Comparison of ENCODE assay signal across 11 mouse cellular contexts in the genomic region with DNA sequence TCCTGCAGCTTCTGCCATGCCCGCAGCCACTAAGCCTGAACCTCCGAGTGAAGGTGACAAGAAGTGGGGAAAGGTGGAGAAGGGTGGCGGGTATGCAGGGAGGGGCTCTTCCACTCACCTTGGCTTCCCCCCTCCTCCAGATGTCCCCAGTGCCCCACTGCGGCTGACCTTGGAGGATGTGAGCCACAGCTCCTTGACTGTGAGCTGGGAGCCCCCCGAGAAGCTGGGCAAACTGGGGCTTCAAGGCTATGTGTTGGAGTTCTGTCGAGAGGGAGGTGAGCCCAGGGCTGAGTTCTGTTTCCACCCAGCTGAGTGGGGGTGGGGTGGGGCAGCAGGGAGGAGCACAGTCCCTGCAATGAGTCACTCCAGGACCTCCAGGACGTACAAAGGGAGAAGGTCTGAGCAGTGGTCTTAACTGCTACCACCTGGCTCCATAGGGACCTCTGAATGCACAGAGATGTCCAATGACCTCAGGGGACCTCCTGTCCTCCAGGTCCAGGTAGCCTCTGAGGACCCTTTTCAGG. TPM values are rescaled to one million over a fixed set of nuclear protein-coding genes. Genes with fewer than 3 reads are reported as not detected.
DNase-seq lines count a peak whose midpoint lies in the region; ATAC-seq and TF ChIP-seq lines count a peak whose summit lies in the region.
"Had no signal": no experiment of that assay in that cellular context is flagged by ENCODE, and none has a peak within 500 bp of the region (broad histone marks: within the 10 kb centered on the region; RNA-seq: fewer than 3 reads in every experiment).

No protein-coding gene starts in this region.

- no peaks in the 10 kb centered on the region for H3K36me3 ChIP-seq in heart, postnatal 0 days (replicated peaks; ENCODE audit: control insufficient read depth, insufficient read depth, low read length)
- no peaks in the 10 kb centered on the region for H3K36me3 ChIP-seq in embryonic facial prominence, embryonic 13.5 days
- H3K36me3 ChIP-seq in myocyte (ENCODE audit: control insufficient read depth, insufficient read depth), result no peaks in the 10 kb centered on the region

- H3K79me2 ChIP-seq in myocyte (ENCODE audit: control insufficient read depth, insufficient read depth), result no peaks in the 10 kb centered on the region

- no peaks in the 10 kb centered on the region for H3K9me3 ChIP-seq in heart, postnatal 0 days (replicated peaks; ENCODE audit: control insufficient read depth, low read length)
- H3K9me3 ChIP-seq in embryonic facial prominence, embryonic 13.5 days, result no peaks in the 10 kb centered on the region

- no peak overlapping the region for H3K27ac ChIP-seq in heart, postnatal 0 days (ENCODE audit: low read depth)
- H3K27ac ChIP-seq in embryonic facial prominence, embryonic 13.5 days, result no peak overlapping the region

- intact Hi-C loops in heart, postnatal 14 days (cut with DNase I), result no loop called here

- no peak for TF ChIP-seq CTCF in heart, postnatal 0 days (IDR thresholded peaks at IDR 0.05; ENCODE audit: low read depth)

- 57% methylated on average over 7 of the region's 7 CpGs for WGBS in heart, postnatal 0 days
- WGBS in embryonic facial prominence, embryonic 13.5 days, result 34% methylated on average over 7 of the region's 7 CpGs

- DNase-seq in cerebellum, adult 9-11 months, result peak; percentile 54
- DNase-seq in cerebellum, adult 11 months, result no peak
- DNase-seq in heart, postnatal 0 days (ENCODE audit: low spot score), result no peak
- DNase-seq in heart, postnatal 14 days, result no peak
- no peak for DNase-seq in thymus, postnatal 25 days
- DNase-seq: lung, adult 2 months had no signal

- peak overlapping the region; percentile 3 for H3ac ChIP-seq in myocyte (ENCODE audit: control insufficient read depth, insufficient read length)

- TF ChIP-seq POLR2A in myocyte (IDR thresholded peaks at IDR 0.05; ENCODE audit: insufficient read length, low read depth), result peak; percentile 38

- H3K27me3 ChIP-seq in heart, postnatal 0 days (ENCODE audit: control insufficient read depth, insufficient read depth, low read length), result peaks cover 8% of the 10 kb centered on the region; the same call in 1 of the 2 replicates
- H3K27me3 ChIP-seq in embryonic facial prominence, embryonic 13.5 days, result peaks cover 3% of the 10 kb centered on the region; the same call in 1 of the 2 replicates
- no peaks in the 10 kb centered on the region for H3K27me3 ChIP-seq in myocyte (ENCODE audit: control insufficient read depth, insufficient read depth, insufficient read length)

- peak overlapping the region; percentile 1; the same call in 1 of the 2 replicates for H3K9ac ChIP-seq in heart, postnatal 0 days (replicated peaks; ENCODE audit: low read depth, low read length)
- H3K9ac ChIP-seq in embryonic facial prominence, embryonic 13.5 days, result 0 out of 2 replicates have a peak overlapping the region, but pooled peaks have one; percentile 16

- peak; percentile 9; the same call in 1 of the 2 replicates for ATAC-seq in heart, postnatal 0 days (ENCODE audit: insufficient read depth, low read depth)
- ATAC-seq in embryonic facial prominence, embryonic 13.5 days (ENCODE audit: insufficient number of reproducible peaks, insufficient read depth, low FRiP score, low TSS enrichment, low read depth), result no peak

- no peak for TF ChIP-seq EP300 in heart, postnatal 0 days (IDR thresholded peaks at IDR 0.05; ENCODE audit: low read depth)

- H3K4me1 ChIP-seq in heart, postnatal 0 days (ENCODE audit: control insufficient read depth, insufficient read depth), result peaks cover 27% of the 10 kb centered on the region
- H3K4me1 ChIP-seq in embryonic facial prominence, embryonic 13.5 days, result peaks cover 39% of the 10 kb centered on the region

- H3K4me3 ChIP-seq in heart, postnatal 0 days (ENCODE audit: low read depth, low read length), result no peak overlapping the region
- no peak overlapping the region for H3K4me3 ChIP-seq in embryonic facial prominence, embryonic 13.5 days
- peak overlapping the region; percentile 63 for H3K4me3 ChIP-seq in myocyte

- H3K4me2 ChIP-seq in heart, postnatal 0 days (ENCODE audit: low read depth, low read length), result no peak overlapping the region
- no peak overlapping the region for H3K4me2 ChIP-seq in embryonic facial prominence, embryonic 13.5 days
- peak overlapping the region; percentile 70 for H3K4me2 ChIP-seq in myocyte (ENCODE audit: low read depth)

TF ChIP-seq in myocyte, 11 proteins besides CTCF, POLR2A, EP300 and RAD21:
- TF ChIP-seq MYOD1 (IDR thresholded peaks at IDR 0.05; ENCODE audit: control insufficient read depth in 1 of 3, insufficient read length in 2 of 3, low read depth in 2 of 3), result no peak
- TF ChIP-seq MYOG (IDR thresholded peaks at IDR 0.05; ENCODE audit: control insufficient read depth in 1 of 3, insufficient read depth in 1 of 3, insufficient read length in 2 of 3, low read depth in 2 of 3), result peak in 1 of 3 experiments; percentile 5

RNA-seq across cellular contexts. Expression of gene Mybph, which starts 0.5 kb away (rescaled TPM):
- not detected in 2 replicates for total RNA-seq in heart, postnatal 0 days (2014; rRNA removed; ENCODE audit: low replicate concordance)
- 0.12 TPM in 2 replicates for polyA plus RNA-seq in heart, postnatal 0 days (2015; fragmentation: Nextera tagmentation; extraction: Ambion mirVana)
- not detected for total RNA-seq in heart, postnatal 14 days (2021)
- polyA plus RNA-seq in embryonic facial prominence, embryonic 13.5 days (2015; fragmentation: Nextera tagmentation; extraction: Ambion mirVana), result 6.0 and 9.9 TPM in 2 replicates
- polyA plus RNA-seq in myocyte (2012; fragmentation: generic; extraction: Trizol), result 1,516 TPM
- total RNA-seq: granulocyte monocyte progenitor cell, adult 5-6 weeks; neutrophil, adult 5-6 weeks had no signal

RNA-seq across cellular contexts. Expression of gene Chil1, which starts 11.8 kb away (rescaled TPM):
- total RNA-seq in heart, postnatal 0 days (2014; rRNA removed; ENCODE audit: low replicate concordance), result 0.69 TPM in 1 of 2 replicates, not detected in the other
- 0.59 and 0.95 TPM in 2 replicates for polyA plus RNA-seq in heart, postnatal 0 days (2015; fragmentation: Nextera tagmentation; extraction: Ambion mirVana)
- under 1 TPM; 0.62 to 0.71 TPM for total RNA-seq in heart, postnatal 14 days (2021)
- polyA plus RNA-seq in embryonic facial prominence, embryonic 13.5 days (2015; fragmentation: Nextera tagmentation; extraction: Ambion mirVana), result 4.0 and 4.5 TPM in 2 replicates
- 32.9 TPM for polyA plus RNA-seq in myocyte (2012; fragmentation: generic; extraction: Trizol)

RNA-seq across cellular contexts. Expression of gene Adora1, which starts 41.5 kb away (rescaled TPM):
- 15.5 and 29.2 TPM in 2 replicates for total RNA-seq in heart, postnatal 0 days (2014; rRNA removed; ENCODE audit: low replicate concordance)
- polyA plus RNA-seq in heart, postnatal 0 days (2015; fragmentation: Nextera tagmentation; extraction: Ambion mirVana), result 11.7 and 12.9 TPM in 2 replicates
- total RNA-seq in heart, postnatal 14 days (2021), result 10 to 100 TPM; 20.3 to 23.0 TPM
- 1.4 and 1.5 TPM in 2 replicates for polyA plus RNA-seq in embryonic facial prominence, embryonic 13.5 days (2015; fragmentation: Nextera tagmentation; extraction: Ambion mirVana)
- 4.5 TPM for polyA plus RNA-seq in myocyte (2012; fragmentation: generic; extraction: Trizol)
- total RNA-seq: granulocyte monocyte progenitor cell, adult 5-6 weeks; megakaryocyte progenitor cell, adult 5-6 weeks; neutrophil, adult 5-6 weeks had no signal

Comparison
In these comparisons a context has a peak if more than half of its experiments do, and no peak if none do; other contexts are left out.
1. RNA of gene Mybph, which starts 0.5 kb away (polyA plus RNA-seq): 1,516 TPM in myocyte (single experiment); 6.0 to 9.9 TPM in embryonic facial prominence, embryonic 13.5 days and 0.12 TPM in heart, postnatal 0 days; every median in the first group is over 100 times any median in the second.